Mouse (Mus musculus) hindbrain, embryonic 14.5 days (tissue): ENCODE results near the gene Arfgef2. TPM values are rescaled to one million over a fixed set of nuclear protein-coding genes. Genes with fewer than 3 reads are reported as not detected.
A peak's percentile ranks its signal among the peaks of the same experiment; 100 is the strongest.

Experiments
- ATAC-seq: fragments of 200-750 bp; cut with Nextera tagmentation; 2 replicates; pipeline ENCODE4 v1.8.0; 2017; ENCODE audit warnings: moderate number of reproducible peaks, mild to moderate bottlenecking, moderate TSS enrichment, moderate library complexity; ENCODE audit not compliant: low FRiP score
- DNase-seq: peaks from one replicate; pipeline ENCODE4 v3.0.0-alpha.2; 2015; ENCODE audit warnings: low spot score
- H3K27ac ChIP-seq: fragments of 300-500 bp; sonication (generic); 2 replicates; pipeline ENCODE4 v1.5.1; 2014; ENCODE audit warnings: mild to moderate bottlenecking, moderate library complexity
- H3K27me3 ChIP-seq: fragments of 300-500 bp; sonication (generic); 2 replicates; pipeline ENCODE4 v1.6.1; 2014; ENCODE audit warnings: mild to moderate bottlenecking, low read length, mixed read lengths; ENCODE audit not compliant: control insufficient read depth, insufficient read depth
- H3K36me3 ChIP-seq: fragments of 300-500 bp; sonication (generic); replicated peaks from 2 replicates; pipeline ENCODE4 v1.6.1; 2014; ENCODE audit not compliant: control insufficient read depth, insufficient read depth
- H3K4me1 ChIP-seq: fragments of 300-500 bp; sonication (generic); replicated peaks from 2 replicates; pipeline ENCODE4 v1.6.1; 2014; ENCODE audit warnings: antibody characterized with exemption, low read length, mixed read lengths; ENCODE audit not compliant: control insufficient read depth, insufficient read depth
- H3K4me2 ChIP-seq: fragments of 300-500 bp; sonication (generic); replicated peaks from 2 replicates; pipeline ENCODE4 v1.6.1; 2014; ENCODE audit warnings: mild to moderate bottlenecking, moderate library complexity
- H3K4me3 ChIP-seq: fragments of 300-500 bp; sonication (generic); replicated peaks from 2 replicates; pipeline ENCODE4 v1.5.1; 2014; ENCODE audit warnings: mild to moderate bottlenecking, low read length
- H3K9ac ChIP-seq: fragments of 300-500 bp; sonication (generic); 2 replicates; pipeline ENCODE4 v1.6.1; 2014
- H3K9me3 ChIP-seq: fragments of 300-500 bp; sonication (generic); 2 replicates; pipeline ENCODE4 v1.6.1; 2016; ENCODE audit warnings: low read length; ENCODE audit not compliant: control insufficient read depth
- WGBS: fragments of 180-500 bp; shearing (Covaris S2); extraction: QIAGEN DNeasy Blood & Tissue Kit; methylation state at CpG from one replicate; pipeline ENCODE4 v1.1.7; 2014; 5-methylcytosine and 5-hydroxymethylcytosine counted together
- polyA plus RNA-seq: library from polyadenylated mRNA; unstranded; fragments of >200 nt; fragmentation: Nextera tagmentation; extraction: Ambion mirVana; gene quantifications from 2 replicates; pipeline ENCODE4 v1.2.1, GENCODE M21; 2014

Gene Arfgef2
- polyA plus RNA-seq: 6.5 and 7.9 TPM in 2 replicates

GRCm38 (mm10) chr2:166805250-166806172 lies at the start of gene Arfgef2:
Arfgef2 (plus strand) TSS chr2:166805588.
- WGBS: under 1% methylated on average over 70 of the region's 76 CpGs
- Histone ChIP-seq H3K9me3 (no peaks in the 10 kb centered on the region), H3K27me3 (no peaks in the 10 kb centered on the region), H3K4me3 (peak within 1 kb of the TSS; percentile 62), H3K4me2 (peak within 1 kb of the TSS; percentile 61), H3K9ac (peak within 1 kb of the TSS; percentile 66), H3K36me3 (no peaks in the 10 kb centered on the region), H3K4me1 (0 out of 2 replicates have a peak, but pooled peaks cover 3% of the 10 kb centered on the region), H3K27ac (peak within 1 kb of the TSS; percentile 48)
- peak; percentile 75 for DNase-seq
- ATAC-seq: peak; percentile 82

GRCm38 (mm10) chr2:166757969-166758368 lies 47.4 kb upstream of the Arfgef2 start:
- DNase-seq: no peak
- Histone ChIP-seq H3K4me3 (no peak overlapping the region), H3K9me3 (no peaks in the 10 kb centered on the region), H3K4me1 (no peaks in the 10 kb centered on the region), H3K36me3 (no peaks in the 10 kb centered on the region), H3K27me3 (no peaks in the 10 kb centered on the region), H3K27ac (no peak overlapping the region), H3K4me2 (no peak overlapping the region), H3K9ac (no peak overlapping the region)
- ATAC-seq: no peak
- 43% methylated on average over 3 of the region's 3 CpGs for WGBS

GRCm38 (mm10) chr2:166764051-166764450 lies 41.3 kb upstream of the Arfgef2 start:
- Histone ChIP-seq H3K9me3 (no peaks in the 10 kb centered on the region), H3K4me2 (no peak overlapping the region), H3K27me3 (no peaks in the 10 kb centered on the region), H3K4me1 (peaks cover 3% of the 10 kb centered on the region; the same call in 1 of the 2 replicates), H3K4me3 (no peak overlapping the region), H3K9ac (no peak overlapping the region), H3K36me3 (no peaks in the 10 kb centered on the region), H3K27ac (no peak overlapping the region)
- DNase-seq (no peak), ATAC-seq (no peak)
- 5% methylated on average over 5 of the region's 5 CpGs for WGBS

- peaks cover 3% of the 10 kb centered on the region; the same call in 1 of the 2 replicates for H3K4me1 ChIP-seq
- H3K36me3 ChIP-seq: no peaks in the 10 kb centered on the region
- no peaks in the 10 kb centered on the region for H3K27me3 ChIP-seq
- H3K9ac ChIP-seq: no peak overlapping the region
- no peak for DNase-seq
- no peak for ATAC-seq
- no peak overlapping the region for H3K4me3 ChIP-seq
- no peak overlapping the region for H3K27ac ChIP-seq
- no peaks in the 10 kb centered on the region for H3K9me3 ChIP-seq
- no peak overlapping the region for H3K4me2 ChIP-seq
- WGBS: 78% methylated on average over 9 of the region's 9 CpGs
These were observed 37.8 kb upstream of the Arfgef2 start for GRCm38 (mm10) chr2:166767591-166767990.

- ATAC-seq (no peak), DNase-seq (no peak)
- Histone ChIP-seq H3K4me2 (no peak overlapping the region), H3K9me3 (no peaks in the 10 kb centered on the region), H3K36me3 (no peaks in the 10 kb centered on the region), H3K27me3 (no peaks in the 10 kb centered on the region), H3K4me1 (no peaks in the 10 kb centered on the region), H3K4me3 (no peak overlapping the region), H3K27ac (no peak overlapping the region), H3K9ac (no peak overlapping the region)
- WGBS: 77% methylated on average over 11 of the region's 11 CpGs
These were observed 34.0 kb upstream of the Arfgef2 start for GRCm38 (mm10) chr2:166771396-166771795.

- WGBS: 74% methylated on average over 10 of the region's 10 CpGs
- Histone ChIP-seq H3K4me2 (no peak overlapping the region), H3K4me3 (no peak overlapping the region), H3K9me3 (no peaks in the 10 kb centered on the region), H3K36me3 (no peaks in the 10 kb centered on the region), H3K9ac (no peak overlapping the region), H3K27ac (no peak overlapping the region), H3K27me3 (no peaks in the 10 kb centered on the region), H3K4me1 (no peaks in the 10 kb centered on the region)
- DNase-seq: no peak
- no peak for ATAC-seq
These were observed 31.8 kb upstream of the Arfgef2 start for GRCm38 (mm10) chr2:166773587-166773986.

GRCm38 (mm10) chr2:166774275-166774674 lies 31.1 kb upstream of the Arfgef2 start:
- Histone ChIP-seq H3K27ac (no peak overlapping the region), H3K9me3 (no peaks in the 10 kb centered on the region), H3K27me3 (no peaks in the 10 kb centered on the region), H3K4me3 (no peak overlapping the region), H3K4me1 (no peaks in the 10 kb centered on the region), H3K9ac (no peak overlapping the region), H3K4me2 (no peak overlapping the region), H3K36me3 (no peaks in the 10 kb centered on the region)
- 79% methylated on average over 10 of the region's 10 CpGs for WGBS
- DNase-seq: no peak
- ATAC-seq: no peak

- H3K4me3 ChIP-seq: no peak overlapping the region
- H3K4me2 ChIP-seq: no peak overlapping the region
- ATAC-seq: no peak
- H3K9me3 ChIP-seq: no peaks in the 10 kb centered on the region
- H3K9ac ChIP-seq: no peak overlapping the region
- WGBS: 65% methylated on average over 11 of the region's 11 CpGs
- DNase-seq: no peak
- no peak overlapping the region for H3K27ac ChIP-seq
- no peaks in the 10 kb centered on the region for H3K36me3 ChIP-seq
- H3K4me1 ChIP-seq: no peaks in the 10 kb centered on the region
- H3K27me3 ChIP-seq: no peaks in the 10 kb centered on the region
These were observed 30.0 kb upstream of the Arfgef2 start for GRCm38 (mm10) chr2:166775357-166775893.

GRCm38 (mm10) chr2:166776272-166776671 lies 29.1 kb upstream of the Arfgef2 start:
- Histone ChIP-seq H3K9ac (no peak overlapping the region), H3K27me3 (no peaks in the 10 kb centered on the region), H3K36me3 (no peaks in the 10 kb centered on the region), H3K4me2 (no peak overlapping the region), H3K27ac (no peak overlapping the region), H3K9me3 (no peaks in the 10 kb centered on the region), H3K4me1 (no peaks in the 10 kb centered on the region), H3K4me3 (no peak overlapping the region)
- ATAC-seq (no peak), DNase-seq (no peak)
- WGBS: 50% methylated on average over 1 of the region's 2 CpGs
